Mouse (Mus musculus) erythroblast, adult 5-6 weeks (primary cell): ENCODE results near the gene Gm42742. TPM values are rescaled to one million over a fixed set of nuclear protein-coding genes. Genes with fewer than 3 reads are reported as not detected.

ENCODE experiments used
- ATAC-seq: replicated peaks from 2 replicates; pipeline ENCODE4 v1.8.0; 2016; ENCODE audit warnings: moderate number of reproducible peaks, mild to moderate bottlenecking, moderate TSS enrichment, inconsistent platforms; ENCODE audit not compliant: poor library complexity, low FRiP score, severe bottlenecking
- total RNA-seq, 2 experiments: library from RNA; stranded (forward) in 1 of 2; stranded (reverse) in 1 of 2; fragments of 150-400 nt in 1 of 2; fragments of 200-764, 138-1000 nt in 1 of 2; gene quantifications; 2 replicates each; pipeline versions ENCODE4 v1.2.3 to v1.2.4; 2015 to 2017; ENCODE audit warnings: low replicate concordance in 2 of 2

Gm42742 gene
- total RNA-seq, 2 experiments from 2014 or later, result 1.9 to 8.1 TPM

DNA sequence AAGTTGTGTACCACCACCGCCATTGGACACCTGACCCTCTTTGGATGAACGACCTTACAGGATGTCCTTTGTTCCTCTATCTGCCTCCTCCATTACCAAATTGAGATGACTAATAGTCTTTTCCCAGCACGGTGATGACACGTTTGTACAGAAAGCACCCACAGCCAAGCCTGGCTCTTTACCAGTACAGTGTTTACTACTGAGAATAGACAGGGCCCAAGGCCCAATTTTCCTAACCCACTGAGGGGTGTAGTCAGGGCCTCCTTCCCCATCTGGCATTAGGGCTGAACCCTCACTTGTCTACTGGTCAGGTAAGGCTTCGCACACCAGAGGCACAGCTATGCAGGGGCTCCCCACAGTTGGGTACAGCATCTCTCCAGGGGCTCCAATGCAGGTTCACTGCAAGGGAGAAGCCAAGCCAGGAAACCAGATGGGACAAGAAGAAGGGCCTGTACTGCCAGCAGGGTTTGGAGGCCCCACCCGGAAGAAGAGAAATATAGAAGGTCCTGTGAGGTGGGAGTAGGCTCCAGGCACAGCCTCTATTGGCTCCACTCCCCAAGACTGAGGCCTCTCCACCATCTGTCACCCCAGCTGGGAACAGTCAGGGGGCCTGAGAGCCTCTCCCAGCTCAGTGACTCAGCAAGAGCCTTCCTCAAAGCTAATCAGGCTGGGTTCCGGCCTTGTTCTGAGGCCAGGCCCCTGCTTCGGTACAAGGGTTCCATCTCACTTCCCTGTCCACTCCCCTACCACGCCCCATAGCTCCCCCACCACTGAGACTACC is 12.5 kb downstream of the Gm42742 start:
- ATAC-seq, result peak; percentile 51

- ATAC-seq, result no peak
Measured at GRCm38 (mm10) chr7:127007313-127008024, 13.4 kb downstream of the Gm42742 start.

GRCm38 (mm10) chr7:127004122-127004875 is 16.6 kb downstream of the Gm42742 start:
- no peak for ATAC-seq

DNA sequence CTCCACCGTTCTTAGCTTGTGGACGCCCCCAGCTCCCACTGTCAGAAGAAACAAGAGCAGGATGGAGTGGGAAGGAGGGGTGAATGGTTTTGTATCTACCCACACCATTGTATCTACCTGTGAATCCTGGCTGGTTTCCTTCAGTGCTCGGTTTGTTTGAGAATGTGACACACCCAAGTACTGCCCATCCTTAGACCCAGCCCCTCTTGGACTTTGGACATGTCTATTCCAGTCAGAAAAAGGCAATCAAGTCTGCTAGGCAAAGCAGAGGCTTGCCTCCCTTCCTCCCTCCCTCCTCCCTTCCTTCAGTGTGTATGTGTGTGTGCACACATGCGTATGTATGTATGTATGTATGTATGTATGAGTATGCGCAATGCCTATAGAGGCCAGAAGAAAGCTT is 17.3 kb downstream of the Gm42742 start:
- ATAC-seq, result no peak

DNA sequence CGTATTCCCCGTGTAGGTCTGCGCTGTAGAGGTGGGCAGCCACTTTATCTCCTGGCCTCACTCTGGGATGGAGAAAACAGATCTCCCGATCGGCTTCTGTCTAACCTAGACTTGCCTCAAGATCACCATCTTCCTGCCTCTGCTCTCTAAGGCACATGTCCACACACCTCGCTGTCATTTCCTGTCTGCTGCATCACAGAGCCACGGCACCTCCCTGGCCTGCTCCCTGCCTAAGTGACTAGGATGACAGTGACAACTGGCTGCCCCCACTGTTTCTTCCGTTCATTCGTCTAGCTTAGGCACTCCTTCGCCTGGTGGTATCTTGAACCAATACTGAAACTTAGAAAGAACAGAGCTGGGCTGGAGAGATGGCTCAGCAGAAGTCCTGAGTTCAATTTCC is 21.3 kb downstream of the Gm42742 start:
- ATAC-seq, result no peak

DNA sequence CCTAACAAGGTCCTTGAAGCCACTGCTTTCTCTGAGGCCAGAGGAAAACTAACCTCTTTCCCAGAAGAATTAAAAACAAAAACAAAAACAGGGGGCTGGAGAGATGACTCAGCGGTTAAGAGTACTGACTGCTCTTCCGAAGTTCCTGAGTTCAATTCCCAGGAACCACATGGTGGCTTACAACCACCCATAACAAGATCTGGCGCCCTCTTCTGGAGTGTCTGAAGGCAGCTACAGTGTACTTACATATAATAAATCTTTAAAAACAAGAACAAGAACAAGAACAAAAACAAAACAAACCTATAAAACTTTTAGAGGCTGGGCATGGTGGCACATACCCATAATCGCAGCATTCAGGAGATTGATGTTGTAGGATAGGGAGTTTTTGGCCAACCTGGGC is 24.4 kb downstream of the Gm42742 start:
- no peak for ATAC-seq

- ATAC-seq, result no peak
Measured at GRCm38 (mm10) chr7:126988816-126989215, 32.1 kb downstream of the Gm42742 start.

DNA sequence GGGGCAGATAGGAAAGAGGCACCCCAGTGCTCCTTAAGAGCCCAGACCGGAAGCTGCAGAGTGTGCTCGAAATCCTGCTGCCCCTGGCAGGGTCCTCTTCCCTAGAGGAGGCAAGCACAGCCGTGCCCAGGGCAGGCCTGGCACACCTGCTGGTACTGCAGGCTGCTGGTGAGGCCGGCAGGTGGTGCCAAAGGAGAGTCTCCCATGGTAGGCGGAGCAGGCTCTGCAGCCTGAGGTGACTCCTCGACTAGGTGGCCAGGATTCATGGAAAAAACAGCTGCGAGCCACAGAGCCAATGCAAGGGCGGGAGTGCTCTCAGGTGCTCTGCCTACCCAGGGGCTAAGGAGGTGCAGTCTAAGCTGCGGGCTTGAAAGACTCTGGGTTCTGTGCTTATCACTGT is 34.6 kb downstream of the Gm42742 start:
- ATAC-seq, result peak; percentile 67

DNA sequence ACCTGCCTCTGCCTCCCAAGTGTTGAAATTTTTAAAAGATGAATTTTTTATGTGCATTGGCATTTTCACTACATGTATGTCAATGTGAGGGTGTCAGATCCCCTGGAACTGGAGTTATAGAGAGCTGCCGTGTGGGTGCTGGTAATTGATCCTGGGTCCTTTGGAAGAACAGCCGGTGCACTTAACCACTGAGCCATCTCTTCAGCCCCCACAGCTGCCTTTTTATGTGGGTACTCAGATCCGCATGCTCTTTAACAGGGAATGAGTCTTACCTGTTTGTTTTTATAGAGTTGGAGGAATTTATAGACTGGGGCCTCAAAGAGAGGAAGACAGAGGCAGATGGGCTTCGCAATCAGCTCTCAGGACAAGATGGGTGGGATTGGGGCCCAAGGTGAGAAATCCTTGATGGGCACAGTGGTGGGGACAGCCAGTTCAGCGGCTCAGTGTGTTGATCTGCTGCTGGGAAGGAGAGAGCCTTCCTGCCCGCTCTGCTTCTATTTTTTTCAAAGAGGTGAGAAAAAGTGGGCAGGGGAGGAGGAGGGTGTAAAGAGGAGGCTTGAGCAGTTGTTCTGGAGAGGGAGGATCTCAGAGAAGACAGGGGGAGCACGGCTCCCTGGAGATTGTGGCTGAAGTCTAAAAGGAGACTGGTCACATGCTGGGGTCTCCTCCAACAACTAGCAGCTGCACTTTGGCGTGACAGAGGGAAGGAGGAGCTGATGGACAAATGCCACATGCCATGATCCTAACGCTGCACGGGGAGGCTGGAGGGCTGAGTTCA is 36.0 kb downstream of the Gm42742 start:
- ATAC-seq, result no peak

- no peak for ATAC-seq
Measured at GRCm38 (mm10) chr7:126983113-126983512, 37.8 kb downstream of the Gm42742 start.

DNA sequence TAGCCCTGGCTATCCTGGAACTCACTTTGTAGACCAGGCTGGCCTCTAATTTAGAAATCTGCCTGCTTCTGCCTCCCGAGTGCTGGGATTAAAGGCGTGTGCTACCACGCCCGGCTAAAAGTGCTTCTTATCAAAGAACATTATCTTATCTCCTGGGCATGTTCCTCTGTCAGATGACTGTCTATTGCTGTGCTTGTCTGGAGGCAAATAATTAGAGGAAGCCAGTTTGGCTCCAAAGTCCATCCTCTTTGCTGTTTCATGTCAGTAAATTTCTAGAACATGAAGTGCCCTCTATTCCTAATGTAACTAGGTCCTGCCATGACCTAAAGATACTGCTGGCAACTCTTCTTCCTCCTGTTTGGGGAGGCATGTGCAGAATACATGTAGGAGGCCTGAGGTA is 38.8 kb downstream of the Gm42742 start:
- ATAC-seq, result no peak

DNA sequence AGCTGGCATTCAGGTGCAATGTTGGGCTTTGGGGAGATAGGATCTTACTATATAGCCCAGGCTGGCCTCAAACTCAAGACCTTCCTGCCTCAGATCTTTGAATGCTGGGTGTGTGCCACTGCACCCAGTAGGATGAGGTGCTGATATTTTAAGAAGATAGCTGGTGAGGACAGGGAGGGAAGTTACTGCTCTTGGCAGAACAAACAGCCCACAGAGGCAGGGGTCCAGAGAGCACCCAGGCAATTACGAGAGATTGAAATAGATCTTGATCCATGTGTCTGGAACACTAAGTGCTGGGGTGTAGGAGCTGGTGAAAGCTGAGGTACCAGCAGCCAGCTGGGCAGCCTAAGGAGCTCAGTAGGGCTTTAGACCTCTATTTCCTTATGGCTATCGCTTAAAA is 39.3 kb downstream of the Gm42742 start:
- ATAC-seq, result no peak

- no peak for ATAC-seq
Measured at GRCm38 (mm10) chr7:126978841-126979240, 42.1 kb downstream of the Gm42742 start.

DNA sequence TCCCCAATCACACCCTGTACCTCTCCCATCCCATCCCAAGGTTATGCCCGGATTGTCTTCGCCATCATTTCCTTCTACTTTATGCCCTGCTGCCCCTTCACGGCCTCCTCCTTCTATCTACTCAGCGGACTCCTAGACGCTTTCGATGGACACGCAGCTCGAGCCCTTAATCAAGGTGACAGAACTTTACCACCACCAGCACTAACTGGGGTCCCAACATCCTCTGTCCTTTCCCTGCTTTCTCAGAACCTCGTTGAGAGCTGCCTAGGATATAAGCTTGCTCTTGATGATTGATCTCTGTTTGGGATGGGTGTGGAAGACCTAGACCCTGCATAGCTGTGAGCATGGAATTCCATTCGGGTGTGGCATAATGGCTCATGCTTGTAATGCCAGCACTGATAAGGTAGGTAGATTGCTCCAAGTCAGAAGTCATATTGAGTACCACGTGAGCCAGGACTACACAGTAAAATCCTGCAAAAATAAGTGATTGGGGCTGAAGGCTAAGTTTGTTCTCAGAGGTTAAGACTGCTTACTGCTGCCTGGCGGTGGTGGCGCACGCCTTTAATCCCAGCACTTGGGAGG is 43.9 kb downstream of the Gm42742 start:
- ATAC-seq, result no peak

GRCm38 (mm10) chr7:126975950-126976866 is 44.7 kb downstream of the Gm42742 start, which contains the start of gene Cdiptos:
Gene Cdiptos (minus strand): TSS chr7:126976098.
- peak; percentile 93 for ATAC-seq

GRCm38 (mm10) chr7:126975893-126975949 is 45.2 kb downstream of the Gm42742 start, which contains the start of gene Cdipt:
Gene Cdipt (plus strand): TSS chr7:126975914.
- ATAC-seq, result no peak

GRCm38 (mm10) chr7:126975493-126975892 is 45.4 kb downstream of the Gm42742 start:
- ATAC-seq, result no peak

DNA sequence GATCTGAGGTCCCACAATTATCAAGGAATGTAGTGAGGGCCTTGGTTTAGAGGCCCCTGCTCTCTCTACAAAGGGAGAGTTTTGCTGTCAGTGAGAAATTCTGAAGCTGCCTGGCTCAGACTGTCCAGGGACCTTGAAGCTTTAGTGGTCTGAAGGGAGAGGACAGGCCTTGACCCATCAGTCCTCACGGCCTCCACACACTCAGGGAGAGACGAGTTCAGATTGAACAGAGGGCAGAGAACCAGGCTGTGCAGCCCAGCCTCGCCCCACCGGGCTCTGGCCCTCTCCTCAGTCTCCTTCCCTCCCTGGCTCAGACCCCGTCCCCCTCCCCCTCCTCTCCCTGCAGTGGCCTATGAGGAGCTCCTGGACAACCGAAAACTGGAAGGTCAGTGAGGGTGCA is 53.5 kb downstream of the Gm42742 start:
- ATAC-seq, result no peak

- ATAC-seq, result no peak
Measured at GRCm38 (mm10) chr7:126965568-126965967, 55.3 kb downstream of the Gm42742 start.
